Mouse (Mus musculus): ENCODE measurements around the gene Rab6b.

Gene Rab6b

GRCm38 (mm10) chr9:103111621-103112470 is at the start of gene Rab6b:
Gene Rab6b, plus strand, starts transcription at chr9:103111787.
- DNase-seq (ENCODE audit: low read depth, low spot score): peak; percentile 62

GRCm38 (mm10) chr9:103063591-103063990 is 48.0 kb upstream of the Rab6b start:
- DNase-seq (ENCODE audit: low read depth, low spot score): no peak

- DNase-seq (ENCODE audit: low read depth, low spot score): no peak
Observed at GRCm38 (mm10) chr9:103066845-103067244, 44.7 kb upstream of the Rab6b start.

GRCm38 (mm10) chr9:103067651-103068050 is 43.9 kb upstream of the Rab6b start:
- DNase-seq (ENCODE audit: low read depth, low spot score): no peak

GRCm38 (mm10) chr9:103068769-103069168 is 42.8 kb upstream of the Rab6b start:
- no peak for DNase-seq (ENCODE audit: low read depth, low spot score)

- DNase-seq (ENCODE audit: low read depth, low spot score): no peak
Observed at GRCm38 (mm10) chr9:103071541-103072203, 39.9 kb upstream of the Rab6b start.

- no peak for DNase-seq (ENCODE audit: low read depth, low spot score)
Observed at GRCm38 (mm10) chr9:103072204-103072599, 39.4 kb upstream of the Rab6b start.

- no peak for DNase-seq (ENCODE audit: low read depth, low spot score)
Observed at GRCm38 (mm10) chr9:103072926-103073515, 38.6 kb upstream of the Rab6b start.

- DNase-seq (ENCODE audit: low read depth, low spot score): no peak
Observed at GRCm38 (mm10) chr9:103076836-103077531, 34.6 kb upstream of the Rab6b start.

- DNase-seq (ENCODE audit: low read depth, low spot score): no peak
Observed at GRCm38 (mm10) chr9:103078194-103078691, 33.3 kb upstream of the Rab6b start.

GRCm38 (mm10) chr9:103080211-103080610 is 31.4 kb upstream of the Rab6b start:
- DNase-seq (ENCODE audit: low read depth, low spot score): peak; percentile 66

GRCm38 (mm10) chr9:103082246-103082975 is 29.2 kb upstream of the Rab6b start:
- DNase-seq (ENCODE audit: low read depth, low spot score): no peak

- DNase-seq (ENCODE audit: low read depth, low spot score): no peak
Observed at GRCm38 (mm10) chr9:103083405-103083804, 28.2 kb upstream of the Rab6b start.

- no peak for DNase-seq (ENCODE audit: low read depth, low spot score)
Observed at GRCm38 (mm10) chr9:103086736-103087135, 24.9 kb upstream of the Rab6b start.

- DNase-seq (ENCODE audit: low read depth, low spot score): no peak
Observed at GRCm38 (mm10) chr9:103087301-103087700, 24.3 kb upstream of the Rab6b start.

GRCm38 (mm10) chr9:103088661-103089060 is 22.9 kb upstream of the Rab6b start:
- peak; percentile 94 for DNase-seq (ENCODE audit: low read depth, low spot score)

- DNase-seq (ENCODE audit: low read depth, low spot score): no peak
Observed at GRCm38 (mm10) chr9:103090116-103090875, 21.3 kb upstream of the Rab6b start.

GRCm38 (mm10) chr9:103091039-103091883 is 20.3 kb upstream of the Rab6b start:
- peak; percentile 64 for DNase-seq (ENCODE audit: low read depth, low spot score)

GRCm38 (mm10) chr9:103092248-103092647 is 19.3 kb upstream of the Rab6b start:
- DNase-seq (ENCODE audit: low read depth, low spot score): peak; percentile 94
